Mouse (Mus musculus): ENCODE data around the gene Aanat. TPM values are rescaled to one million over a fixed set of nuclear protein-coding genes. Genes with fewer than 3 reads are reported as not detected.
A peak's percentile ranks its signal among the peaks of the same experiment; 100 is the strongest.
"Not testable (repeated sequence)": the region's sequence is repeated elsewhere in the genome, so short reads cannot be mapped to it uniquely, and the experiment has no call there.

Gene Aanat
- polyA plus RNA-seq, 1 experiment = 0.23 TPM

- H3K27ac ChIP-seq (ENCODE audit: control insufficient read depth, insufficient read depth, low read depth, low read length) = no peak overlapping the region
- no peak overlapping the region for H3K4me3 ChIP-seq (ENCODE audit: control insufficient read depth, low read depth, low read length)
- H3K36me3 ChIP-seq (ENCODE audit: control insufficient read depth, insufficient read depth, low read length) = no peaks in the 10 kb centered on the region
- TF ChIP-seq CTCF (IDR thresholded peaks at IDR 0.05; ENCODE audit: control insufficient read depth, insufficient read depth, insufficient replicate concordance, low read depth, low read length) (peak; percentile 85; the same call in 1 of the 2 replicates), POLR2A (IDR thresholded peaks at IDR 0.05; ENCODE audit: control insufficient read depth, low read depth, low read length) (no peak)
- no peaks in the 10 kb centered on the region for H3K27me3 ChIP-seq (ENCODE audit: control insufficient read depth, insufficient read depth, low read length)
- peaks cover 12% of the 10 kb centered on the region for H3K4me1 ChIP-seq (ENCODE audit: control insufficient read depth, insufficient read depth, low read length)
Measured at GRCm38 (mm10) chr11:116628712-116629111, 42.5 kb downstream of the Aanat start.

- Histone ChIP-seq H3K4me3 (ENCODE audit: control insufficient read depth, low read depth, low read length) (no peak overlapping the region), H3K27me3 (ENCODE audit: control insufficient read depth, insufficient read depth, low read length) (no peaks in the 10 kb centered on the region), H3K4me1 (ENCODE audit: control insufficient read depth, insufficient read depth, low read length) (peaks cover 8% of the 10 kb centered on the region), H3K27ac (ENCODE audit: control insufficient read depth, insufficient read depth, low read depth, low read length) (no peak overlapping the region), H3K36me3 (ENCODE audit: control insufficient read depth, insufficient read depth, low read length) (no peaks in the 10 kb centered on the region)
- TF ChIP-seq CTCF (IDR thresholded peaks at IDR 0.05; ENCODE audit: control insufficient read depth, insufficient read depth, insufficient replicate concordance, low read depth, low read length) (no peak), POLR2A (IDR thresholded peaks at IDR 0.05; ENCODE audit: control insufficient read depth, low read depth, low read length) (no peak)
Measured at GRCm38 (mm10) chr11:116629472-116629871, 43.2 kb downstream of the Aanat start.

- Histone ChIP-seq H3K27ac (ENCODE audit: control insufficient read depth, insufficient read depth, low read depth, low read length) (no peak overlapping the region), H3K27me3 (ENCODE audit: control insufficient read depth, insufficient read depth, low read length) (no peaks in the 10 kb centered on the region), H3K4me1 (ENCODE audit: control insufficient read depth, insufficient read depth, low read length) (peaks cover 5% of the 10 kb centered on the region), H3K4me3 (ENCODE audit: control insufficient read depth, low read depth, low read length) (no peak overlapping the region), H3K36me3 (ENCODE audit: control insufficient read depth, insufficient read depth, low read length) (no peaks in the 10 kb centered on the region)
- TF ChIP-seq POLR2A (IDR thresholded peaks at IDR 0.05; ENCODE audit: control insufficient read depth, low read depth, low read length) (no peak), CTCF (IDR thresholded peaks at IDR 0.05; ENCODE audit: control insufficient read depth, insufficient read depth, insufficient replicate concordance, low read depth, low read length) (no peak)
Measured at GRCm38 (mm10) chr11:116630171-116630965, 44.1 kb downstream of the Aanat start.

GRCm38 (mm10) chr11:116632962-116633361 lies 46.7 kb downstream of the Aanat start:
- peaks cover 3% of the 10 kb centered on the region; the same call in 1 of the 2 replicates for H3K4me1 ChIP-seq (ENCODE audit: control insufficient read depth, insufficient read depth, low read length)
- TF ChIP-seq CTCF (IDR thresholded peaks at IDR 0.05; ENCODE audit: control insufficient read depth, insufficient read depth, insufficient replicate concordance, low read depth, low read length) (no peak), POLR2A (IDR thresholded peaks at IDR 0.05; ENCODE audit: control insufficient read depth, low read depth, low read length) (no peak)
- no peaks in the 10 kb centered on the region for H3K36me3 ChIP-seq (ENCODE audit: control insufficient read depth, insufficient read depth, low read length)
- no peak overlapping the region for H3K27ac ChIP-seq (ENCODE audit: control insufficient read depth, insufficient read depth, low read depth, low read length)
- H3K27me3 ChIP-seq (ENCODE audit: control insufficient read depth, insufficient read depth, low read length) = no peaks in the 10 kb centered on the region
- H3K4me3 ChIP-seq (ENCODE audit: control insufficient read depth, low read depth, low read length) = no peak overlapping the region

- not testable (repeated sequence) for H3K4me1 ChIP-seq (ENCODE audit: control insufficient read depth, insufficient read depth, low read length); H3K27ac ChIP-seq (ENCODE audit: control insufficient read depth, insufficient read depth, low read depth, low read length); H3K27me3 ChIP-seq (ENCODE audit: control insufficient read depth, insufficient read depth, low read length); H3K36me3 ChIP-seq (ENCODE audit: control insufficient read depth, insufficient read depth, low read length); H3K4me3 ChIP-seq (ENCODE audit: control insufficient read depth, low read depth, low read length)
Measured at GRCm38 (mm10) chr11:116636607-116637006, 50.4 kb downstream of the Aanat start.

- TF ChIP-seq POLR2A (IDR thresholded peaks at IDR 0.05; ENCODE audit: control insufficient read depth, low read depth, low read length) (no peak), CTCF (IDR thresholded peaks at IDR 0.05; ENCODE audit: control insufficient read depth, insufficient read depth, insufficient replicate concordance, low read depth, low read length) (peak; percentile 69; the same call in 1 of the 2 replicates)
- Histone ChIP-seq H3K27me3 (ENCODE audit: control insufficient read depth, insufficient read depth, low read length) (no peaks in the 10 kb centered on the region), H3K4me1 (ENCODE audit: control insufficient read depth, insufficient read depth, low read length) (peaks cover 13% of the 10 kb centered on the region), H3K4me3 (ENCODE audit: control insufficient read depth, low read depth, low read length) (no peak overlapping the region), H3K36me3 (ENCODE audit: control insufficient read depth, insufficient read depth, low read length) (no peaks in the 10 kb centered on the region), H3K27ac (ENCODE audit: control insufficient read depth, insufficient read depth, low read depth, low read length) (no peak overlapping the region)
Measured at GRCm38 (mm10) chr11:116641168-116641567, 54.9 kb downstream of the Aanat start.

- Histone ChIP-seq H3K4me3 (ENCODE audit: control insufficient read depth, low read depth, low read length) (no peak overlapping the region), H3K36me3 (ENCODE audit: control insufficient read depth, insufficient read depth, low read length) (no peaks in the 10 kb centered on the region), H3K4me1 (ENCODE audit: control insufficient read depth, insufficient read depth, low read length) (peaks cover 13% of the 10 kb centered on the region), H3K27me3 (ENCODE audit: control insufficient read depth, insufficient read depth, low read length) (no peaks in the 10 kb centered on the region), H3K27ac (ENCODE audit: control insufficient read depth, insufficient read depth, low read depth, low read length) (no peak overlapping the region)
- no peak for TF ChIP-seq POLR2A (IDR thresholded peaks at IDR 0.05; ENCODE audit: control insufficient read depth, low read depth, low read length)
- TF ChIP-seq CTCF (IDR thresholded peaks at IDR 0.05; ENCODE audit: control insufficient read depth, insufficient read depth, insufficient replicate concordance, low read depth, low read length) = no peak
Measured at GRCm38 (mm10) chr11:116641731-116642130, 55.5 kb downstream of the Aanat start.

Measured in testis, adult 2 months (tissue).